Mouse (Mus musculus): ENCODE results near the gene Hs3st3b1. TPM values are rescaled to one million over a fixed set of nuclear protein-coding genes. Genes with fewer than 3 reads are reported as not detected.

Hs3st3b1 gene
- polyA plus RNA-seq (2014; fragmentation: Nextera tagmentation; extraction: Ambion mirVana): 5.3 and 5.9 TPM in 2 replicates

DNA sequence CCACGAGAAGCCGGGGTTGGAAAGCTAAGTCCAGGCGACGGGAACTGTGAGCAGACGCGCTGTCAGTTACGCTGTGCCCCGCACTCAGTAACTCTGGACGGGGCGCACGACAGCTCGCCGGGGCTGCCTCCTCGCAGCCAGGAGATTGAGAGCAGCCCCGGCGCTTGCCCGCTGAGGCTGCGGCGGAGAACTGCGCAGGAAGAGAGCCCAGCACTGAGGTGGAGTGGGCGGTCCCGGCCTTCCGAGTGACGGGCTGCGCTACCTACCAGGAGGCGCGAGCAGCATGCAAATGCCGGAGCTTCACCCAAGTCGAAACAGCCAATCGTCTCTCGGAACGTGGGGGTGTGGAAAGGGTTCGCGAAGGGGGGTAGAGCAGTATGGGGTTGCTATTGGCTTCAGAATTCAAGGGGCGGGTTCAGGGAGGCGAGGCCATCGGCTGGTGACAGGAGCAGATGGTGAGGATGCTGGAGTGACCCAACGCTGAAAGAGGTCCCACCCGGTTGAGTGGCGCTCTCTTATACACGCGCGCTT is at the start of gene Hs3st3b1:
Gene Hs3st3b1 (minus strand): TSS at position 200 of the 531 bp plus-strand sequence.
- H3K27me3 ChIP-seq (replicated peaks; ENCODE audit: control insufficient read depth, insufficient read depth, low read length): peaks cover 86% of the 10 kb centered on the region

DNA sequence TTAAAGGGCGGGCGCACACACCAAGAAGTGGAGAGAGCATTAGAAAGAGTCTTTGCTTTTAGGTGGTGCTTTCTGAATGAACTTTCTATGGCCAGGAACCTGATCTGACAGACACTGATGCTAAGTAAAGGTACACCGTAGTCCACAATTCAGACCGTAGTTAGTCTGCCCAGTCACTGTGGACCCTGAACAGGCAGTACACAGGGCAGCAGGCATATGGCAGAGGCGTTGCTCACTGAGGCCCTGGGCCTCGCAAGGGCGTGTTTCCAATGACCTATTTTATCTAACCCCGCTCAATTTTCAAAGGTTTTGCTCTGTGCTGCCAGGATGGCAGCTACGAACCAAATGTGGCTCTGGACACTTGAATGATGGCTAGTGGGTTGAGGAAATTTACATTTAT is 49.4 kb upstream of the Hs3st3b1 start:
- no peak overlapping the region for H3K4me2 ChIP-seq (ENCODE audit: low read length)
- no peak overlapping the region for H3K27ac ChIP-seq (ENCODE audit: low read depth)
- H3K9ac ChIP-seq (ENCODE audit: low read length): no peak overlapping the region
- H3K27me3 ChIP-seq (replicated peaks; ENCODE audit: control insufficient read depth, insufficient read depth, low read length): no peaks in the 10 kb centered on the region; the same call in 1 of the 2 replicates
- no peak for DNase-seq (ENCODE audit: low spot score)
- H3K4me1 ChIP-seq (replicated peaks; ENCODE audit: control insufficient read depth, insufficient read depth, low read length): peaks cover 14% of the 10 kb centered on the region
- no peaks in the 10 kb centered on the region for H3K9me3 ChIP-seq (ENCODE audit: control insufficient read depth, low read length)
- 91% methylated on average over 9 of the region's 9 CpGs for WGBS
- H3K36me3 ChIP-seq (ENCODE audit: control insufficient read depth, insufficient read depth, low read length): 0 out of 2 replicates have a peak, but pooled peaks cover 6% of the 10 kb centered on the region
- H3K4me3 ChIP-seq (ENCODE audit: low read depth, low read length): no peak overlapping the region
- no peak for ATAC-seq (replicated peaks; ENCODE audit: low FRiP score, low TSS enrichment, low read depth)

More for the DNA sequence above, at the start of gene Hs3st3b1:
- peak within 1 kb of the TSS; percentile 54 for H3K4me3 ChIP-seq (ENCODE audit: low read depth, low read length)
- H3K4me2 ChIP-seq (ENCODE audit: low read length): peak within 1 kb of the TSS; percentile 92
- peak; percentile 93 for ATAC-seq (replicated peaks; ENCODE audit: low FRiP score, low TSS enrichment, low read depth)
- no peaks in the 10 kb centered on the region for H3K36me3 ChIP-seq (ENCODE audit: control insufficient read depth, insufficient read depth, low read length)
- under 1% methylated on average over 43 of the region's 43 CpGs for WGBS
- peak within 1 kb of the TSS; percentile 51 for H3K9ac ChIP-seq (ENCODE audit: low read length)
- H3K9me3 ChIP-seq (ENCODE audit: control insufficient read depth, low read length): no peaks in the 10 kb centered on the region
- peak; percentile 93 for DNase-seq (ENCODE audit: low spot score)
- no peak within 1 kb of the TSS for H3K27ac ChIP-seq (ENCODE audit: low read depth)
- peaks cover 19% of the 10 kb centered on the region for H3K4me1 ChIP-seq (replicated peaks; ENCODE audit: control insufficient read depth, insufficient read depth, low read length)

DNA sequence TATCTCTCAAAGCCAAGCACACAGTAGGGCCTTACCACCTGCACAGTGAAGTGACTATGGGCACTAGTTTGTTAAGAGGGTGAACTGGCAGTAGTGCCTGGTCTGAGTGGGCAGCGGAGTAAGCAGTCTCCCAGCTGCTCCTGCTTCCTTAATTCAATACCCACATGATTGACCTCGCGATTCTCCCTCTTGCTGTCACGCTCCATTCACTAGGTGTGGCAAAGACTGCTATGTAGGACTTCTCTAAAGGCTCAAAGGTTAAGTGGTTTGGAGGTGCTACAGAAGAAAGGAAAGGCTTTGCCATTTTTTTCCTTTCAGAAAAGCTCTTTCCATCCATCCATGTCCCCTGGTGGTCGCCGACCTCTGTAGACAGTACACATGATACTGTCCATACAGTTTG is 48.7 kb upstream of the Hs3st3b1 start:
- Histone ChIP-seq H3K9ac (ENCODE audit: low read length) (no peak overlapping the region), H3K4me1 (replicated peaks; ENCODE audit: control insufficient read depth, insufficient read depth, low read length) (peaks cover 19% of the 10 kb centered on the region), H3K27me3 (replicated peaks; ENCODE audit: control insufficient read depth, insufficient read depth, low read length) (no peaks in the 10 kb centered on the region; the same call in 1 of the 2 replicates), H3K36me3 (ENCODE audit: control insufficient read depth, insufficient read depth, low read length) (0 out of 2 replicates have a peak, but pooled peaks cover 6% of the 10 kb centered on the region), H3K27ac (ENCODE audit: low read depth) (no peak overlapping the region), H3K4me2 (ENCODE audit: low read length) (no peak overlapping the region), H3K9me3 (ENCODE audit: control insufficient read depth, low read length) (no peaks in the 10 kb centered on the region), H3K4me3 (ENCODE audit: low read depth, low read length) (no peak overlapping the region)
- 88% methylated on average over 6 of the region's 6 CpGs for WGBS
- no peak for DNase-seq (ENCODE audit: low spot score)
- ATAC-seq (replicated peaks; ENCODE audit: low FRiP score, low TSS enrichment, low read depth): no peak

- DNase-seq (ENCODE audit: low spot score) (no peak), ATAC-seq (replicated peaks; ENCODE audit: low FRiP score, low TSS enrichment, low read depth) (no peak)
- Histone ChIP-seq H3K27me3 (replicated peaks; ENCODE audit: control insufficient read depth, insufficient read depth, low read length) (no peaks in the 10 kb centered on the region), H3K9me3 (ENCODE audit: control insufficient read depth, low read length) (no peaks in the 10 kb centered on the region), H3K27ac (ENCODE audit: low read depth) (no peak overlapping the region), H3K4me3 (ENCODE audit: low read depth, low read length) (no peak overlapping the region), H3K9ac (ENCODE audit: low read length) (no peak overlapping the region), H3K4me2 (ENCODE audit: low read length) (no peak overlapping the region), H3K4me1 (replicated peaks; ENCODE audit: control insufficient read depth, insufficient read depth, low read length) (peaks cover 21% of the 10 kb centered on the region), H3K36me3 (ENCODE audit: control insufficient read depth, insufficient read depth, low read length) (0 out of 2 replicates have a peak, but pooled peaks cover 6% of the 10 kb centered on the region)
- 43% methylated on average over 11 of the region's 11 CpGs for WGBS
Measured at GRCm38 (mm10) chr11:63969205-63969910, 47.3 kb upstream of the Hs3st3b1 start.

DNA sequence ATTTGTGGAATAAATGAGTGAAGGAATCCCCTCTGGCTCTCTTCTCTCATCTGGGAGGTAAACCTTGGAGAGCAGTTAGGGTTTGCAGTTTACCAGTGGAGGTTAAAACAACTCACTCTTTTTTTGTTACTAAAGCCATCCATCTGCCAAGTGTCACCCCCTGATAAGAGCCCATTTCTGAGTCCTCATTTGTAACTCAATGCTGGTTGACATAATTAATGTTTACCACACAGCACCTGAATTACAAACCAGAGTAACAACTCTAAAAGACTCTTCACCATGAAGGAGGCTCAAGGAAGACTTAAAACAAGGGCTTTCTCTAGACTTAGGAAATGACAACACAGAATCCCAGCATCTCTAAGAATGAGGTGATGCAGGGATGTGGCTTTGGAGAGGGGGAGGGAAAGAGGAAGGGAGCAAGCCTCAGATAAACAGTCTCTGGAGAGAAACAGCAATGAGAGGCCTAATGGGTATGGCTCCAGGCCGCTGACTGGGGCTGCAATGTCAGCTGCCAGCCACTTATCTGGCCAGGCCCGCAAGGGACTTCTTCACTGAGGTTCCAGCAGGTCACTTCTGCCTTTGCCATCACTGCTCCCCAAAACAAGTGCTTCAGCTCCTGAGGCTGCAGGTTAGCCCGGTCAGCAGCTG is 46.4 kb upstream of the Hs3st3b1 start:
- WGBS: 33% methylated on average over 3 of the region's 3 CpGs
- H3K4me3 ChIP-seq (ENCODE audit: low read depth, low read length): no peak overlapping the region
- no peak overlapping the region for H3K27ac ChIP-seq (ENCODE audit: low read depth)

DNA sequence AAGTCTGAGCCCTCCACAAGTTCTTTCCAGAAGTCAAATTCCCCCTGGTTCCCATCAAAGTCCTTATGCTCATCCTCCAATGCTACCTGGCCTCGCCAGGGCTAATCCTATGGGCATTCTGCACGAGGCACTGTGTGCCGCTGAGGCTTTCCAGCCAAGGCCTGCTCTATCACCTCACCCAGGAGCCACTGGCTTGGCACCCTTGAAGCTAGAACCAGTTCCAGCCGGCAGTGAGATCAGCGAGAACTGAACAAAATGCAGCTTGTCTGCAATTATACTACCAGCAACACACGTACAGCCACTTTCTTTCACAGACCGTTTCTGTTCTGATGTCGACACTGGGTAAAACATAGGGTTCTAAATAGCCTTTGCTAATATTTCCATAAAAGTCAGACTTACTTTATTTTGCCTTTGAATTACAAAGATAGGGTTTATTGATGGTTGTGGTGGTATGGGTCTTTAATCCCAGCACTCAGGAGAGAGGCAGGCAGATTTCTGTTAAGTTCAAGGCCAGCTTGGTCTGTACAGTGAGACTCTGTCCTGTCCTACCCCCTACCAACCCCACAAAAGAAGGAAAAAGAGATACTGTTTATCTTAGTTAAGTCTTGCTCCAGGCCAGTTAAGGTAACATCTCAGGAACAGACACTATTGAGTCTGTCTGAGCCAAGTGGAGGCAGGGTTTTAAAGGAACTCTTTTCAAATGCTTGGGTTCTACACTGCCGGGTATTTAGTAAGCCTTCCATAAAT is 45.7 kb upstream of the Hs3st3b1 start:
- 67% methylated on average over 9 of the region's 9 CpGs for WGBS
- Histone ChIP-seq H3K9ac (ENCODE audit: low read length) (no peak overlapping the region), H3K27me3 (replicated peaks; ENCODE audit: control insufficient read depth, insufficient read depth, low read length) (no peaks in the 10 kb centered on the region), H3K9me3 (ENCODE audit: control insufficient read depth, low read length) (no peaks in the 10 kb centered on the region), H3K27ac (ENCODE audit: low read depth) (no peak overlapping the region), H3K36me3 (ENCODE audit: control insufficient read depth, insufficient read depth, low read length) (0 out of 2 replicates have a peak, but pooled peaks cover 7% of the 10 kb centered on the region), H3K4me3 (ENCODE audit: low read depth, low read length) (no peak overlapping the region), H3K4me2 (ENCODE audit: low read length) (no peak overlapping the region), H3K4me1 (replicated peaks; ENCODE audit: control insufficient read depth, insufficient read depth, low read length) (peaks cover 21% of the 10 kb centered on the region)
- no peak for ATAC-seq (replicated peaks; ENCODE audit: low FRiP score, low TSS enrichment, low read depth)
- no peak for DNase-seq (ENCODE audit: low spot score)

More for the DNA sequence above, 46.4 kb upstream of the Hs3st3b1 start:
- H3K4me2 ChIP-seq (ENCODE audit: low read length): no peak overlapping the region
- no peak for ATAC-seq (replicated peaks; ENCODE audit: low FRiP score, low TSS enrichment, low read depth)
- DNase-seq (ENCODE audit: low spot score): no peak
- H3K4me1 ChIP-seq (replicated peaks; ENCODE audit: control insufficient read depth, insufficient read depth, low read length): peaks cover 21% of the 10 kb centered on the region
- no peak overlapping the region for H3K9ac ChIP-seq (ENCODE audit: low read length)
- H3K27me3 ChIP-seq (replicated peaks; ENCODE audit: control insufficient read depth, insufficient read depth, low read length): no peaks in the 10 kb centered on the region
- H3K36me3 ChIP-seq (ENCODE audit: control insufficient read depth, insufficient read depth, low read length): 0 out of 2 replicates have a peak, but pooled peaks cover 5% of the 10 kb centered on the region
- no peaks in the 10 kb centered on the region for H3K9me3 ChIP-seq (ENCODE audit: control insufficient read depth, low read length)

- no peak for DNase-seq (ENCODE audit: low spot score)
- no peak overlapping the region for H3K4me2 ChIP-seq (ENCODE audit: low read length)
- 0 out of 2 replicates have a peak, but pooled peaks cover 7% of the 10 kb centered on the region for H3K36me3 ChIP-seq (ENCODE audit: control insufficient read depth, insufficient read depth, low read length)
- WGBS: 49% methylated on average over 5 of the region's 5 CpGs
- no peak overlapping the region for H3K4me3 ChIP-seq (ENCODE audit: low read depth, low read length)
- H3K27me3 ChIP-seq (replicated peaks; ENCODE audit: control insufficient read depth, insufficient read depth, low read length): no peaks in the 10 kb centered on the region
- ATAC-seq (replicated peaks; ENCODE audit: low FRiP score, low TSS enrichment, low read depth): no peak
- H3K27ac ChIP-seq (ENCODE audit: low read depth): no peak overlapping the region
- no peak overlapping the region for H3K9ac ChIP-seq (ENCODE audit: low read length)
- H3K4me1 ChIP-seq (replicated peaks; ENCODE audit: control insufficient read depth, insufficient read depth, low read length): peaks cover 21% of the 10 kb centered on the region
- no peaks in the 10 kb centered on the region for H3K9me3 ChIP-seq (ENCODE audit: control insufficient read depth, low read length)
Measured at GRCm38 (mm10) chr11:63965437-63965836, 43.3 kb upstream of the Hs3st3b1 start.

DNA sequence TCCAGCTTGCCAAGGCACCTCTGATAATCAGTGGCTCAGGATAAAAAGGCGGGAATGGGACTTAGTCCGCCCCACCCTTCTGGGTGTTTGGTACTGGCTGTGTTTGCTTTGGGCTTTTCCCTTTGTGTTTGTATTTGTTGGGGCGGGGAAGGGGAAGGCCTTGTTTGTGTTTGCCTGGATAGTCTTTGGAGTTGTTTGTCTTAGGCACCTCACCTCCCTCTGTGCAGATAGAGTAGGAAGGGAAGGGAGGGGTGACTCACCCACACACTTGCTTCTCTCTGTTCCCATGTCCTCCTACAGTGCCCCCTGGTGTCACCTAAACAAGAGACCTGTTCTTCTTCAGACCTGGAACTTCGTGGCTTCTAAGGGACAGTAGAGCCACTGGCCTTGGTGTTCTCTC is 35.1 kb upstream of the Hs3st3b1 start:
- no peak overlapping the region for H3K4me2 ChIP-seq (ENCODE audit: low read length)
- no peak overlapping the region for H3K27ac ChIP-seq (ENCODE audit: low read depth)
- ATAC-seq (replicated peaks; ENCODE audit: low FRiP score, low TSS enrichment, low read depth) (no peak), DNase-seq (ENCODE audit: low spot score) (no peak)
- H3K4me1 ChIP-seq (replicated peaks; ENCODE audit: control insufficient read depth, insufficient read depth, low read length): peaks cover 7% of the 10 kb centered on the region
- no peak overlapping the region for H3K9ac ChIP-seq (ENCODE audit: low read length)
- H3K4me3 ChIP-seq (ENCODE audit: low read depth, low read length): no peak overlapping the region
- H3K27me3 ChIP-seq (replicated peaks; ENCODE audit: control insufficient read depth, insufficient read depth, low read length): 0 out of 2 replicates have a peak, but pooled peaks cover 4% of the 10 kb centered on the region
- no peaks in the 10 kb centered on the region for H3K36me3 ChIP-seq (ENCODE audit: control insufficient read depth, insufficient read depth, low read length)
- WGBS: 42% methylated on average over 4 of the region's 4 CpGs
- no peaks in the 10 kb centered on the region for H3K9me3 ChIP-seq (ENCODE audit: control insufficient read depth, low read length)

Data from intestine, embryonic 14.5 days (tissue).